Mouse (Mus musculus) frontal cortex, adult (tissue): ENCODE data around the gene Gm12184.
"Not testable (repeated sequence)": the region's sequence is repeated elsewhere in the genome, so short reads cannot be mapped to it uniquely, and the experiment has no call there.

ENCODE experiments used
- ATAC-seq: cut with Nextera tagmentation; 2 replicates; pipeline ENCODE4 v1.9.2; 2017; ENCODE audit warnings: mild to moderate bottlenecking, moderate library complexity, mixed read lengths; ENCODE audit not compliant: low TSS enrichment

Gene Gm12184

GRCm38 (mm10) chr11:48846881-48847280 lies 20.4 kb upstream of the Gm12184 start:
- no peak for ATAC-seq

DNA sequence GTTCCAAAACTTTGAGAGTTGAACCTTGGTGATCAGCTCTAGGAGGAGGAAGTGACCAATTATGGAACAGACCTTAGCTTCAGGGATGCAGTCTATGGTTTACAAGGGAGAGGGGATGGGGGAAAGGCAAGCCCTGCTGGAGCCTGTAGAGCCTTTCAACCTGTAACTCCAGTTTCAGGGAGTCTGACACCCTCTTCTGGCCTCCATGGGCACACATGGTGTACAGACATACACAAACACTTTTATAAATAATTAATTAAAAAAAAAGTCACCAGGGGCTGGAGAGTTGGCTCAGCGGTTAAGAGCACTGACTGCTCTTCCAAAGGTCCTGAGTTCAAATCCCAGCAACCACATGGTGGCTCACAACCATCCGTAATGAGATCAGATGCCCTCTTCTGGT lies 19.9 kb upstream of the Gm12184 start:
- ATAC-seq: not testable (repeated sequence)

DNA sequence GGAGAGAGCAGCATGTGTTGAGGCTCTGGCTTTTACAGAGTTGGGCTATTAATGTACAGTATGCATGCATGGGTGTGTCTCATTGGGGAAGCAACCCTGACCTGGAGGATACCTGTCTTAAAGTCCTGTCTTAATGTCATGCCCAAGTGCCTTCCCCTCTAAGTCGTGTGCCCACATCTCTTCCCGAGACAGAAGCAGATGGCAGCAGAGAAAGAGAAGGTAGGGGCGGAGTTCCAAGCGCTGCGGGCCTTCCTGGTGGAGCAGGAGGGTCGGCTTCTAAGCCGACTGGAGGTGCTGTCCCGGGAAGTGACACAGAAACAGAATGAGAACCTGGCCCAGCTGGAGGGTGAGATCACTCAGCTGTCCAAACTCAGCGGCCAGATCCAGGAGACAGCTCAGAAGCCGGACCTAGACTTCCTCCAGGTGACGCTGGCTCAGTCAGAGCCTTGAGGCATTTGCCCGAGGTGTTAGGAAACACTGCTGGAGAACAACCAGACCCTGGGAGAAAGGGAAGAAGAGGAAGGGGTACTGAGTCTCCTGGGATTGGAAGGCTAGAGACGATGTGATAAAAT lies 18.9 kb upstream of the Gm12184 start:
- no peak for ATAC-seq

DNA sequence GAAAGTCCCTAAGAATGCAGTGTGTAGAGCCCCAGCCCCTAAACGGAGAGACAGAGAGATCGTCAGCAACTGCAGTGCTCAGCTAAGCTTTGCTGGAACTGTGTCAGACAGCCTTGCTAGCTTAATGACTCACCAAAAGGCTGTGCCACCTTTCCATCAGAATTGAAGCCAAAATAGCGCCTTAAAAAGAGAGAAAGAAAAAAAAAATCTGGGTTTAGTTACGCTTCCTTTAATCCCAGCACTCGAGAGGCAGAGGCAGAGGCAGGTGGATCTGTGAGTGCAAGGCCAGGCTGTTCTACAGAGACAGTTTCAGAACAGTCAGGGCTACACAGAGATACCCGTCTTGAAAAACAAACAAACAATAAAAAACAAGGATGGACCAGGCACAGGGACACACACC lies 17.9 kb upstream of the Gm12184 start:
- peak; percentile 86 for ATAC-seq

DNA sequence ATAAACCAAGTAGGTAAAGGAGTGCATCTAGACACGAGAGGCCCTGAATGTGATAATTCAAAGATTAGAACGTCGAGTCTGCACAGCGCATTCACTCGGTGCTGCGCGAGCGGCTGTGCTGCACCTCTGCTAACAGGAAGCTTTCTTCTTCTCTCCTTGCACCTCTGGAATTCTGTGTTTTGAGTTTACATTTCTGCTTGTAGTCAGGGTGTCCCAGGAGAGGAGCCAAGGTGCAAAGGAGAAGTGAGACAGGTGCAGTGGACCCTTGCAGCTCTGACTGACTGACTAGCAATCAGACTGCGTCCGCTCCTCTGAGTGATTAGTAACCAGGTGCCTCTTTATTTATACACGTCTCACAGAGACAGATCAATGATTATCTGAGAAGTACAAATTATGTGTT lies 16.7 kb upstream of the Gm12184 start:
- ATAC-seq: no peak

DNA sequence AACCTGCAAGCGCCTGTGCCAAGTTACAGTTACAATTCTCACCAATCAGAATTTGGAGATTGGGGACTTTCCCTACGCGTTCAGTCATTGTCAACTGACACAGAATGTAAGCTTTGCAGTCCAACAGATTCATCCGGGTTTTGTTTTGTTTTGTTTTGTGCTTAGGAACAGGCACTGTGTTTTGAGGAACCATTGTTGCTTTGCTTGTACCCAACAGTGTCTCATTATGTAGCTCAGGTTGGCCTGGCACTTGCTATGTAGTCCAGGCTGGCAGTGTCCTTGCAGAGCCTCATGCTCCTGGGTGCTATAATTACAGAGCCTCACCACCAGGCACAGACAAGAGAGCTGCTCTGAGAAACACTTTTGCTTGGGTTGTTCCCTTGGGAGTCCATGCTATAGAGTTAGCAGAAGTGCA lies 15.9 kb upstream of the Gm12184 start:
- no peak for ATAC-seq

GRCm38 (mm10) chr11:48841213-48841612 lies 14.8 kb upstream of the Gm12184 start:
- ATAC-seq: no peak

DNA sequence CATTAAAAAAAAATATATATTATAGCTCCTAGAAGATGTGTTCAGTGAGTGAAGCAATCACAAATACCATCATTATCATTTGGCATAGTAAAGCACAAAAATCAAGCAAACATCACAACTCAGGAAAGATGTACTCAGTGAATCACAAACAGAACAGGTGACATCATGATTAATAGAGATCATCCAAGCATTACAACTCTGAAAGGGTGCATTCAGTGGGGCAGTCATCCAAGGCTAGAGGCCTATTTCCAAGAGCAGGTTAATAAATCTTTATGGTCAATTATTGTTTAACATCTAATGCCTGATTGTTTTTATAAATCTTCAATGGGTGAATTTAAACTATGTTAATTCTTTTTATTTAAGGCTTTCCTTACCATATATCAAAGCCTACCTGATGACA lies 14.3 kb upstream of the Gm12184 start:
- no peak for ATAC-seq

GRCm38 (mm10) chr11:48838879-48839680 lies 12.6 kb upstream of the Gm12184 start:
- ATAC-seq: no peak

- ATAC-seq: peak; percentile 29; the same call in 1 of the 2 replicates
Measured at GRCm38 (mm10) chr11:48838181-48838797, 11.8 kb upstream of the Gm12184 start.

- ATAC-seq: peak; percentile 54
Measured at GRCm38 (mm10) chr11:48837310-48838180, 11.1 kb upstream of the Gm12184 start.

DNA sequence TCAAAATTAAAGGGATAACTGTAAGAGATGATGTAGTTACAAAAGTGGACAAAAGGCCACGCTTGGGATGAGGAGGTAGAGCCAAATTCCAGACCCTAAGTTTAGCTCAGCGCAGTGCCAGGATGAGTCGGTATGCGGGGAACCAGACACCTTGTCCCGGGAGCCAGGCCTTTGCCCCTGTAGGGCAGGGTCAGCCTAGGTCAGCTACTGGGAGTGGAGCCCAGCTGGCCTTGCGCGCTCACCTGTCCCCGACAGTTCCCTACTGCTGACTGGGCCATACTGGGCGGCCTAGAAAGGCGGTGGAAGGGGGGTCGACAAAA lies 10.5 kb upstream of the Gm12184 start:
- no peak for ATAC-seq

GRCm38 (mm10) chr11:48835923-48836322 lies 9.5 kb upstream of the Gm12184 start:
- ATAC-seq: no peak

- peak; percentile 78 for ATAC-seq
Measured at GRCm38 (mm10) chr11:48833731-48834639, 7.5 kb upstream of the Gm12184 start.

DNA sequence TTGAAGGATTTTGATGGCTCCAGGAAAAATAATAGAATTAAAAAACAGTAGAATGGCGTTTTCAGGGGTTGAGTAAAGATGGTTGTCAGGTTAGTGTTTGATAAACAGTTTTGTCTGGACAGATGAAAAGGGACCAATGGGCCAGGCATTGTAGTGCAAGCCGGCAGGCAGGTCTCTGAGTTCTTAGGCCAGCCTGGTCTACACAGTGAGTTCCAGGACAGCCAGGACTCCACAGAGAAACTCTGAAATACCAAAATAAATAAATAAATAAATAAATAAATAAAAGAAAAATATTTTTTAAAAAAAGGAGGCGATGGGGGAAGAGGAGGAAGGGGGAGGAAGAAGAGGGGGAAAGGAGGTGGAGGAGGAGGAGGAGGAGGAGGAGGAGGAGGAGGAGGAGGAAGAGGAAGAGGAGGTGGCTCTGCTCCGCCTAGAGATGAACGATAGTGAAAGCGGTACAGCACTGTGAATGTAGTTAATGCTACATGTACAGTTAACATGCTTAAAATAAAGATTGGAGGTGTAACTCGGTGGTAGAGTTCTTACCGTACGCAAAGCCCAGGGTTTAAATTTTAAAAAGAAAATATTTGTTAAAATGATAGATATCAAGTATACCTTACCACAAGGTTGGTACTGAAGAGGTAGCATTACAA lies 6.7 kb upstream of the Gm12184 start:
- ATAC-seq: no peak

- ATAC-seq: no peak
Measured at GRCm38 (mm10) chr11:48831273-48831672, 4.8 kb upstream of the Gm12184 start.

DNA sequence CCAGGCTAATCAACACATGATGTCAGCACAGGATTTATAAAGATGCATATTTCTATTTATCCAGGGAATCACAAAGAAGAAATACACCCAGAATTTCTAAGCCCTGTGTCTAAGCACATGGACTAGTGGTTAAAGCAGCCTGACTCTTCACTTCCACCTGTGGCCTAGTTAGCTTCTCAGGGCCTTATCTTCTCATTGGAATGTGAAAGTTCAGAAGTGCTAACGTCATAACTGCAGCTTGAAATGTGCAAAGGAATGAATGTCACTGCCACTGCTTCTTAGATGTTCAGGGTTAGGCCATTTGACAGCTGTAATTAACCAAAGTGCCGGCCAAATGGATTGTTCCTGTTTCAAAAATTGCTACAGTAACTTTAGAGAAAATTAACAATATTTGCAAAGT lies 3.8 kb upstream of the Gm12184 start:
- no peak for ATAC-seq

- no peak for ATAC-seq
Measured at GRCm38 (mm10) chr11:48827926-48828325, 1.5 kb upstream of the Gm12184 start.

GRCm38 (mm10) chr11:48826752-48827096 lies 269 bp upstream of the Gm12184 start:
- ATAC-seq: no peak

- no peak for ATAC-seq
Measured at GRCm38 (mm10) chr11:48824311-48824830, 2.1 kb downstream of the Gm12184 start.
